Mouse (Mus musculus): Measurements from ENCODE around the gene Trip6. TPM values are rescaled to one million over a fixed set of nuclear protein-coding genes. Genes with fewer than 3 reads are reported as not detected.
A peak's percentile ranks its signal among the peaks of the same experiment; 100 is the strongest.

Gene Trip6
- polyA plus RNA-seq, 1 experiment, result 10.3 TPM

DNA sequence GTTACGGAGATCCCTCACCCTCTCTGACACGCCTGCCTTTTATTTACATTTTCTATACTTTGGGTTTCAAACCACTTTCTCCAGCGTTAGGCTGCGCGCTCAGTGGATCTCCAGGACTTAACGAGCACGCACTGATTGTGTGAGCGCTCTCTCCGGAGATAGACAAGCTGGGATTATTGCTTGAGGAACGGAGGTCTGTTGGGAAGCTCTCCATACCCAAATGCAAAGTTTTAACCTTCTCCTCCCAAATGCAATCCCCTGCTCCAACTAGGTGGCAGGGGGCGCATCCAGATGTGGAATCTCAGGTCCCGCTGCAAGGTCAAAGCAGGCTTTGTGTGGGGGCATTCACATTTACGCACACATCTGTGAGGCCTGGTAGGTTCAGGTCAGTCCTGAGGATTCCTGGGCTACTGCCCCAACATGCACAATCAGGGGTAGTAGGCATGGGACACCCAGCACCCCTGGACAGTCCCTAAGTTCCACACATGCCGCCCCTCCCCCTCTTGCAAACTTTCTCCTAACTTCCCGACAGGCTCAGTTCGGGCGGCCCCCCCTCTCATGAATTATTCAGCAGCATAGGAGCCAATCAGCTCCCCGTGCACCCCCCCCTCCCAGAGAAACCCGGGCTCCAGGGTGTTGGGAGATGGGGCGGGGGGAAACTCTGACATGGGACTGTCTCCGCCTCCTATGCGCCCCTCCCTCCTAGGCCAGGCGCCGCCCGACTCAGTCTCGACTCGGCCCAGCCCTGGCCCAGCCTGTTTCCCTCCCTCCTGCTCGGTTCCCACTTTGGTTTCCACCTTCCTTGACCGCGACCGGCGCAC lies 35.4 kb upstream of the Trip6 start, which contains the start of gene Ephb4:
Ephb4 (plus strand) TSS at position 726 of the 821 bp plus-strand sequence.
- TF ChIP-seq POLR2A (IDR thresholded peaks at IDR 0.05; ENCODE audit: borderline replicate concordance, insufficient read depth, low read length), result no peak
- TF ChIP-seq CTCF (IDR thresholded peaks at IDR 0.05; ENCODE audit: borderline replicate concordance, insufficient read depth, low read depth, low read length), result no peak
- Histone ChIP-seq H3K4me3 (replicated peaks; ENCODE audit: insufficient read depth, low read depth, low read length) (peak within 1 kb of the TSS; percentile 14), H3K27me3 (ENCODE audit: control insufficient read depth, insufficient read depth, low read length) (no peaks in the 10 kb centered on the region; the same call in 1 of the 2 replicates), H3K27ac (ENCODE audit: insufficient read depth, low read length) (no peak within 1 kb of the TSS), H3K4me1 (ENCODE audit: control insufficient read depth, insufficient read depth, low read length) (no peaks in the 10 kb centered on the region)
- 4% methylated on average over 32 of the region's 32 CpGs for WGBS
- peak; percentile 25 to 54 for DNase-seq

DNA sequence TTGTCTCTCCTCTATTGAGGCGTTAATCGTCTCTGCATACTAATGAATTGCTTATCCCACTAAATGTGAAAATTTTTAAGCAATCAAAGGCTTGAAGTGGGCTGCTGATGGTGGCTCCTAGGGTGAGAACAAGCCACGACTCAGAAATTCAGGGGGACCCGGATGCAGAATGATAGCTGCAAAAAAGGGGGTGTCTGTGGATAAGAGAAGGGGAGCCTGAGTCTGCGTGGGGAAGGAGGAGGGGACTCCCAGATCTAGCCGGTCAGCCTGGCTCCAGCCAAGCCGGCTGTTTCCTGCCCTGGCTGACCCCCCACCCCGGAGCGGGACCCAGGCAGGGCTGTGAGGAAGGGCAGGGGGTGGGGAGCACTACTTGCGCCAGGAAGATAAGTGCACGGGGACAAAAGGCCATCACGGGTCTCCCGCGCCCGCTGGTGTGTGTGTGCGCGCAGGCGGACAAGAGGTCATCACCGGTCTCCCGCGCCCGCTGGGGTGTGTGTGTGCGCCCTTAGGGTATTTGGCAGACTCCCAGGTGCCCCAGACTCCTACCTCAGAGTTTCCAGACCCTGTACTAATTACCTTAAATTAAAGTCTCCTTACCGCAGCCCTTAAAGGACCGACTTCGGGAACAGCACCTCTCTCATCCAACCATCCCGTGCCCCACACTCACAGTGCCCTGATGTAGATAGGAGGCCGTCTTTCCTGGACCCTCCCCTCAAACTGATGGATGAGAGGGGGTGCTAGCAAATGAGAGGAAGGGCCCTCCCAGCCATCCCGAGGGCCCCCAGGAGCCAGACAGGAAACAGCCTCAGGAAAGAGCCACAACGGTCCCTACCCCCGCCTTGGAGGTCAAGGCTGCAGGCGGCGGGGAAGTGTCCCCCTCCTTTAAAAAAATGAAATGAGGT lies 34.5 kb upstream of the Trip6 start:
- no peaks in the 10 kb centered on the region; the same call in 1 of the 2 replicates for H3K27me3 ChIP-seq (ENCODE audit: control insufficient read depth, insufficient read depth, low read length)
- no peak overlapping the region for H3K4me3 ChIP-seq (replicated peaks; ENCODE audit: insufficient read depth, low read depth, low read length)
- TF ChIP-seq POLR2A (IDR thresholded peaks at IDR 0.05; ENCODE audit: borderline replicate concordance, insufficient read depth, low read length), result no peak
- TF ChIP-seq CTCF (IDR thresholded peaks at IDR 0.05; ENCODE audit: borderline replicate concordance, insufficient read depth, low read depth, low read length), result no peak
- DNase-seq, result no peak
- WGBS, result 2% methylated on average over 33 of the region's 33 CpGs
- H3K27ac ChIP-seq (ENCODE audit: insufficient read depth, low read length), result no peak overlapping the region
- no peaks in the 10 kb centered on the region for H3K4me1 ChIP-seq (ENCODE audit: control insufficient read depth, insufficient read depth, low read length)

DNA sequence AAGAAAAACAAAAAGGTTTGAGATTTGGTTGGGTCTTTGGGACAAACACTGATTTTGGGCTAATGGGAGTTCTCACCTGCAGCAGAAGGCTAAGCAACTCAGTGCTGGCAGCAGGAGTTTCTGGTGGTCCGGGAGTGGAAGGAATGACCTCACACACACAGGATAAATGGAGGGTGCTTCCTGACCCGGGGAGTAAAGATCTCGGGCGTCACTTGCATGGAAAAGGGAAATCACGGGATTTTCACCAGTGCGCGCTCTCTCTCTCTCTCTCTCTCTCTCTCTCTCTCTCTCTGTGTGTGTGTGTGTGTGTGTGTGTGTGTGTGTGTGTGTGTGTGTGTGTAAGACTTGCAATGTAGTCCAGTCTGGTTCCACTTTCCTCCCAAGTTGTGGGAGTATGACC lies 33.7 kb upstream of the Trip6 start:
- H3K4me1 ChIP-seq (ENCODE audit: control insufficient read depth, insufficient read depth, low read length), result no peaks in the 10 kb centered on the region
- H3K4me3 ChIP-seq (replicated peaks; ENCODE audit: insufficient read depth, low read depth, low read length), result no peak overlapping the region
- DNase-seq, result no peak
- TF ChIP-seq CTCF (IDR thresholded peaks at IDR 0.05; ENCODE audit: borderline replicate concordance, insufficient read depth, low read depth, low read length) (no peak), POLR2A (IDR thresholded peaks at IDR 0.05; ENCODE audit: borderline replicate concordance, insufficient read depth, low read length) (no peak)
- H3K27ac ChIP-seq (ENCODE audit: insufficient read depth, low read length), result no peak overlapping the region
- 47% methylated on average over 7 of the region's 7 CpGs for WGBS
- no peaks in the 10 kb centered on the region; the same call in 1 of the 2 replicates for H3K27me3 ChIP-seq (ENCODE audit: control insufficient read depth, insufficient read depth, low read length)

DNA sequence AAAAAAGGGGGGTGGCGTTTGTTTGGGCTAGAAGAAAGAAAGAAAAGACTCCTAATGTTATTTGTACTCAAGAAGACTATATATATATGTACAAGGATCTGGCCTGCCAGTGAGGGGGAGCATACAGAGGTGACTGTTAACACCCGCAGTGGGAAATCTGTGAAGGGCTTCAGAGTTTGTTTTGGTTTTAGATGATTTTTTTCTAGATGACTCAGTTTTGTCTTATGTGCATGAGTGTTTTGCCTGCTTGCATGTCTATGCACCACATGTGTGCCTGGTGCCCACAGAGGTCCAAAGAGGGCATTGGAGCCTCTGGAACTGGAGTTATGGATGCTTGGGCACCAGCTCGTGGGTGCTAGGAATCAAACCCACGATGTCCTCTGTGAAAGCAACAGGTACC lies 32.8 kb upstream of the Trip6 start:
- Histone ChIP-seq H3K27ac (ENCODE audit: insufficient read depth, low read length) (no peak overlapping the region), H3K27me3 (ENCODE audit: control insufficient read depth, insufficient read depth, low read length) (no peaks in the 10 kb centered on the region; the same call in 1 of the 2 replicates), H3K4me3 (replicated peaks; ENCODE audit: insufficient read depth, low read depth, low read length) (no peak overlapping the region), H3K4me1 (ENCODE audit: control insufficient read depth, insufficient read depth, low read length) (no peaks in the 10 kb centered on the region)
- 83% methylated on average over 4 of the region's 4 CpGs for WGBS
- no peak for DNase-seq
- no peak for TF ChIP-seq POLR2A (IDR thresholded peaks at IDR 0.05; ENCODE audit: borderline replicate concordance, insufficient read depth, low read length)
- TF ChIP-seq CTCF (IDR thresholded peaks at IDR 0.05; ENCODE audit: borderline replicate concordance, insufficient read depth, low read depth, low read length), result no peak

DNA sequence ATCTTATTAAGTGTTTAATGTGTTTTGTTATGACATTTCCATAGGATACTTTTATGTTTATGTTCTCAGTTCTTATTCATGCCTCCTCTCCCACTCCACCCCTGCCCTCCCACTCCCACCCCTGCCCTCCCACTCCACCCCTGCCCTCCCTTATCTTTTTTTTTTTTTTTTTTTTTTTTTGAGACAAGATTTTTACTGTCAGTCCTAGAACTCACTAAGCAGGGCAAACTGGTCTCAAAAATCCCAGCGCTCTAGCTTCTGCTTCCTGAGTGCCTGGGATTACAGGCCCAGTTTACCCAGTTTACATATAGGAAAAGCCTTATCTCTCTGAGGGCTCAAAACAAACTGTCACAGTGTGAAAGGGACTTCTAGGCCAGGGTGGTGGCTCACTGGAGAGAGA lies 32.2 kb upstream of the Trip6 start:
- no peaks in the 10 kb centered on the region; the same call in 1 of the 2 replicates for H3K27me3 ChIP-seq (ENCODE audit: control insufficient read depth, insufficient read depth, low read length)
- H3K4me3 ChIP-seq (replicated peaks; ENCODE audit: insufficient read depth, low read depth, low read length), result no peak overlapping the region
- 98% methylated on average over 1 of the region's 1 CpGs for WGBS
- TF ChIP-seq POLR2A (IDR thresholded peaks at IDR 0.05; ENCODE audit: borderline replicate concordance, insufficient read depth, low read length) (no peak), CTCF (IDR thresholded peaks at IDR 0.05; ENCODE audit: borderline replicate concordance, insufficient read depth, low read depth, low read length) (no peak)
- no peaks in the 10 kb centered on the region for H3K4me1 ChIP-seq (ENCODE audit: control insufficient read depth, insufficient read depth, low read length)
- no peak overlapping the region for H3K27ac ChIP-seq (ENCODE audit: insufficient read depth, low read length)
- no peak for DNase-seq

DNA sequence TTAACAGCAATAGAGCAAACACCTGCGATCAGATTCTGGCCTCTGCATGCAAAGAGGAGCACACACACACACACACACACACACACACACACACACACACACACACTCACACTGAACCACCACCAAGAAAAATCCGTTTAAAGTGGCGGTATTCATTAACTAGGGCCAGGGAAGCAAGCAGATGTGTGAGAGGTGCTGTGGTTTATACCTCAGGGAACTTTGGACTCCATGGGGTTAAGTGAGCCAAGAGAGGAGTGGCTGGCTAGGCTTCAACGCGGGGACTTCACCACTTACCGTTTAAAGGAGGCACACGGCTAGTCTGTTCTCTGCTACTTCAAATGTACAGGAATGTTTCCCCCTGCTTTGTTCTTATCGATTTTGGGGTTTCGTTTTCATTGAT lies 31.6 kb upstream of the Trip6 start:
- no peak overlapping the region for H3K27ac ChIP-seq (ENCODE audit: insufficient read depth, low read length)
- no peaks in the 10 kb centered on the region; the same call in 1 of the 2 replicates for H3K27me3 ChIP-seq (ENCODE audit: control insufficient read depth, insufficient read depth, low read length)
- DNase-seq, result no peak
- no peaks in the 10 kb centered on the region for H3K4me1 ChIP-seq (ENCODE audit: control insufficient read depth, insufficient read depth, low read length)
- WGBS, result 21% methylated on average over 9 of the region's 9 CpGs
- no peak for TF ChIP-seq POLR2A (IDR thresholded peaks at IDR 0.05; ENCODE audit: borderline replicate concordance, insufficient read depth, low read length)
- H3K4me3 ChIP-seq (replicated peaks; ENCODE audit: insufficient read depth, low read depth, low read length), result no peak overlapping the region

DNA sequence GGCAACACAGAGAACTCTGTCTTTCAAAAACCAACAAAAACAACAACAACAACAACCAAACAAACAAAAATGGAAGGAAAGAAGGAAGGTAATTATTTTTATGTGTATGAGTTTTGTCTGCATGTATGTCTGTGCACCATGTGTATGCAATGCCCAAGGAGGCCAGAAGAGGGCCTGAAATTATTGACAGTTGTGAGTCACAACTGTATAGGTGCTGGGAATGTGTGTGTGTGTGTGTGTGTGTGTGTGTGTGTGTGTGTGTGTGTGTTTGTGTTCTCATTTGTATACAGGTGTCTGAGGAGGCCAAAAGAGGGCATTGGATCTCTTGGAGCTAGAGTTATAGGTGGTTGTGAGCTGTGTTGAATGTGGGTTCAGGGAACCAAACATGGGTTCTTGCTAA lies 29.7 kb upstream of the Trip6 start:
- H3K4me1 ChIP-seq (ENCODE audit: control insufficient read depth, insufficient read depth, low read length), result 0 out of 2 replicates have a peak, but pooled peaks cover 4% of the 10 kb centered on the region
- TF ChIP-seq CTCF (IDR thresholded peaks at IDR 0.05; ENCODE audit: borderline replicate concordance, insufficient read depth, low read depth, low read length) (no peak), POLR2A (IDR thresholded peaks at IDR 0.05; ENCODE audit: borderline replicate concordance, insufficient read depth, low read length) (no peak)

More for the DNA sequence above, 29.7 kb upstream of the Trip6 start:
- Histone ChIP-seq H3K4me3 (replicated peaks; ENCODE audit: insufficient read depth, low read depth, low read length) (no peak overlapping the region), H3K27me3 (ENCODE audit: control insufficient read depth, insufficient read depth, low read length) (no peaks in the 10 kb centered on the region; the same call in 1 of the 2 replicates), H3K27ac (ENCODE audit: insufficient read depth, low read length) (no peak overlapping the region)
- no peak for DNase-seq

Data from cerebellum, adult 2 months (tissue).